Mouse (Mus musculus) v-Abl transformed pro-B cells (cell line): ENCODE measurements around the gene Mef2c.

Source experiments
- in situ Hi-C, 2 experiments: fragments of 400-800 bp; cut with MboI; formaldehyde crosslinking; loops; one replicate each; pipeline ENCODE4 v1.15.1; 2025; ENCODE audit not compliant: unreplicated experiment in 2 of 2

Mef2c gene

GRCm38 (mm10) chr13:83503919-83504318 lies at the start of gene Mef2c:
Mef2c (plus strand) TSS chr13:83504034.
- in situ Hi-C loops: no loop called here

GRCm38 (mm10) chr13:83458729-83459128 lies 45.1 kb upstream of the Mef2c start:
- in situ Hi-C loops: no loop called here

DNA sequence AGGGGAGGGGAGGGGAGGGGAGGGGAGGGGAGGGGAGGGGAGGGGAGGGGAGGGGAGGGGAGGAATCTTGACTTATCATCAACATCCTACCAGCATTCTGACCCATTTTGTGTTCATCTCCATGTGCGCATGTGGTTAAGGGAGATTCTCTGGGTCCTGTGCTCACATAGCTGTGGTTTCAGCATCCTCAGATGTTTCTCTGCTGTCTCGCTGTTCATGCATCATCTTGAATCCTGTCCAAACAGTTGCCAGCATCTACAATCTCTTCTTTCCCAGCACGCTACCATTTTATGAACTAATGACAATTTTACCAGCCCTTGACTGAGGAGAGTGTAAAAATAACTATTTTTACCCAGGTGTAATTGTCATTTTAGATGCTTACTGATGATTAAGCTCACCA lies 44.2 kb upstream of the Mef2c start:
- in situ Hi-C loops: no loop called here

- in situ Hi-C loops: no loop called here
Observed at GRCm38 (mm10) chr13:83460620-83461019, 43.2 kb upstream of the Mef2c start.

- in situ Hi-C loops: no loop called here
Observed at GRCm38 (mm10) chr13:83461556-83461955, 42.3 kb upstream of the Mef2c start.

- in situ Hi-C loops: no loop called here
Observed at GRCm38 (mm10) chr13:83466756-83467155, 37.1 kb upstream of the Mef2c start.

DNA sequence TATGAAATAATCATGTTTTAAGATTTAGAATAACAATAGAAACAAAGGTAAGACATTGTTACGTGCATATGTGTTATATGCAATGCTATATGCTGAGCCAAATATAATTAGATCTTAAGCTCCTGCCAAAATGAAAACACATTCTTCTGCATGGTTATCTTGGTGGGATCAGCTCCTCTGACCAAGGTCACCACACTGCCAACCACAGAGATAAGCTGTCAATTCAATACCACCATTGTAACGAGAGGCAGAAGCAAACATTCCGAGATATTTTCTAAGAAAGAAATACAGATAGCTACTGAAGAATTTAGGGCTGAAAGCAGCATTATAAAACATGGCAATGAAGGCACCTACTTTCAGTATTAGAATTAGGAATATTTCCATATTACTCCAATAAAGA lies 35.0 kb upstream of the Mef2c start:
- in situ Hi-C loops: no loop called here

GRCm38 (mm10) chr13:83473755-83474154 lies 30.1 kb upstream of the Mef2c start:
- in situ Hi-C loops: no loop called here

DNA sequence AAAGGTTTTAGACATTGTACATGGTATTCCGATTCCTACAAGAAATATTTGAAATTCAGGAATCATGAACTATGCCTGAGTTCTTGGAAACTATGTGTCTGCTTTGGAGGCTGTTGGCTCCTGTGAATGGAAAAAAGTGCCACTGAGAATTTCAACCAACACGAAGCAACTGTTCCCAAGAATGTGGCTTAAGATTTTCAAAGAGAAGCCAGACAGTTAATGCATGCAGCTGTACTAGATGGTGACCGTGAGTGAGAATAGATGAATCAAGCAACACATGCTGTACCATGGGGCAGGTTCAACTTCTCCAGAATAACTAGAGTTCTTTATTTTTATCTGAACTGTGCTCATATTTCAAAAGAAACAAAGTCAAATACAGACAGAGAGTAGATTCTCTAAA lies 23.4 kb upstream of the Mef2c start:
- in situ Hi-C loops: no loop called here

DNA sequence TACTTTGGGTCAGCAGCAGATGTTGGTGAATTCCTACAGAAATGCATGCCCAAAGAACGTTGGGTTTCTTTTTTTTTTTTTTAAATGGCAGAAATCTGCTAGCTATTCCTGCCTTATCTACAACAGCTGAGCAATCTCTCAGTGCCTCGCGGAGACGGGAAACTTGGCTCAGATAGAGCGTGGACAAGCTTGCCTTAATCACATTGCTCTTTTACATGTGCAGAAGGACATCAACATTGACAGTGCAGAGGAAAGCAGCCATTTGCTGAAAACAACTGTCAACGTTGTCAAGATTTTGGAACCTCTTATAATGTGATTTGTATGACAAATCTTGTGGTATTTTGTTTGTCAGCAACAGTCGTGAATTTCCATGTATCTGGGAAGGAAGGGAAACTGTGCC lies 22.5 kb upstream of the Mef2c start:
- in situ Hi-C loops: no loop called here

DNA sequence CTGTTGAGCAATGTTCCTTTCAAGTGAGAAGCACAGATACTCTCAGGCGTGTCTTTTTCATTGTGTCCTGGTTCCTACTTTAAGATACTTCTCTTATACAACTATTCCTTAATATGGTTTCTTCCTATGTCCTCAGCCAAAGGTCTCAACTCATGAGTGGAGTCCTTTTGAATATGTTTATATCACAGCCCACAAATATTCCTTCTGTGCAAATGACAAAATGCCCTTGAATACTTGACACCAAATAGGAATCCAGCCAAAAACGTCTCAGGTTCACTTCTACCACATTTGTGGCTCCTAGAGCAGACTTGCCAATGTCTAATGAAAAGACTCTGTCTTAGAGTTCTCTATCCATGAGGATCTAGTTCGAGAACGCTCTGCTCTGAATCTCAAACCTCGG lies 21.7 kb upstream of the Mef2c start:
- in situ Hi-C loops: no loop called here

DNA sequence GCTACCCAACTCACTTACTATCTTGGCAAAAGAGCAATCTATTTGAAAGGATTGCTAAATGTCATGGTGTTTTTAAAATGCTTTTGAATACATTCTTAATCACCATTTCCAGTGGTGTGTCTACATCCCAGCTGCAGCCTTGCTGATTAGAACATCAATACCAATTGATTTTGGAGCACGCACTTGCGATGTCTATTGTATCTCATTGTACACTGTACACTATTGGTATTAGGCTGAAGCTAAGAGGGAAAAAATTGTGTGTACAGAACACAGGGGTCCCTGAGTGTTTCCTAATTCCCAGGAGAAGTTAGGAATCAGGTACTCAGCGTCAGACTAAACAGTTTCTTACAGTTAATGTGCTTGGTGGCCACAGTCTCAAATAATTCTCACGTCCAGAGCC lies 19.6 kb upstream of the Mef2c start:
- in situ Hi-C loops: no loop called here

- in situ Hi-C loops: no loop called here
Observed at GRCm38 (mm10) chr13:83484721-83485369, 19.0 kb upstream of the Mef2c start.

DNA sequence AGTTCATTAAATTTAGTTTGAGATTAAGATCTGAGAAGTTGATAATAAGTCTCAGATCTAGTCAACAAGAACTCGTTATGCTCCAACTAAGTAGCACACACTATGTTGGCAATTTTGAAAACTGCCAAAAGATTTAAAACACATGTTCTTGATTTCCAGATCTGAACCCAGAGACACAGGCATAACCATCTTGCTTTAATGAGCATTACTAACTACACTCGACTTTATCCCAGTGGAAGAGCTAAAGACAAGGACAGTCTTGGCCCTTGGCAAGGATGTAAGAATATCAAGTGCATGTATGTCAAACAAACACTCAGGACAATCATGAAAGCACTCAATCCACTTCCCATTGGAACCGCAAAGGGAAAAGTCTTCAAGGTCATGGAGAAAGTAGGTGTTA lies 11.8 kb upstream of the Mef2c start:
- in situ Hi-C loops: no loop called here

- in situ Hi-C loops: no loop called here
Observed at GRCm38 (mm10) chr13:83497708-83498107, 6.1 kb upstream of the Mef2c start.

DNA sequence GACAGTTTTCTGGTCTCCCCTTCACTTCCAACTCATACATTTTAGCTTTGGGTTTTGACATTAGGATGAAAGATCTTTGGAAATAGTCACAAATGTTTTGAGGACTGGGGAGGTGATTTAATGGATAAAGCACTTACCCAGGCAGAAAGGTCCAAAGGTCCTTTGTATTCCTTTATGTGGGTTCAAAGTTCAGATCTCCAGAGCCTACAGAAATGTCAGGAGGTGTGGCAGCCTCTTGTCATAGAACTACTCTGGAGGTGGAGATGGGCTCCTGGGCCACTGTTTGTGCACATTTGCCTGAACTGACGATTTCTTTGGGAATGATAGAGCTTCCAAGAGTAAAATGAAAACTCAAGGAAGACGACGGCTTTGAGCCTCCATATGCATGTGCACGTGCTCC lies 4.3 kb upstream of the Mef2c start:
- in situ Hi-C loops: no loop called here

DNA sequence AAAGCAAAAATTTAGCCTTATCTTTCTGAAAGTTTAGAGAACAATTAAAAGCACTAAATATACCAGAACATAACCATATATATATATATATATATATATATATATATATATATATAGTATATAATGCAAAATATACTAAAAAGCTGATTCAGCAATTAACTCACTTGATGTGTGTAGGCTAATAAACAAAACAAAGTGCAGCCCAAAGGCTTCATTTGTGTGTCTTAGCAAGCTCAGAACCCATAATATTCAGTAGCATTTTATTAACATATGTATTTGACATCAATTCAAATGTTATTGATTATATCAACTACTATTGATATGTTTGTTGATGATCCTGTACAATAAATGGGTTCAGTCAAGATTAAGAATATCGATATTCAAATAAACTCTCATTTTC lies 3.9 kb downstream of the Mef2c start:
- in situ Hi-C loops: no loop called here

DNA sequence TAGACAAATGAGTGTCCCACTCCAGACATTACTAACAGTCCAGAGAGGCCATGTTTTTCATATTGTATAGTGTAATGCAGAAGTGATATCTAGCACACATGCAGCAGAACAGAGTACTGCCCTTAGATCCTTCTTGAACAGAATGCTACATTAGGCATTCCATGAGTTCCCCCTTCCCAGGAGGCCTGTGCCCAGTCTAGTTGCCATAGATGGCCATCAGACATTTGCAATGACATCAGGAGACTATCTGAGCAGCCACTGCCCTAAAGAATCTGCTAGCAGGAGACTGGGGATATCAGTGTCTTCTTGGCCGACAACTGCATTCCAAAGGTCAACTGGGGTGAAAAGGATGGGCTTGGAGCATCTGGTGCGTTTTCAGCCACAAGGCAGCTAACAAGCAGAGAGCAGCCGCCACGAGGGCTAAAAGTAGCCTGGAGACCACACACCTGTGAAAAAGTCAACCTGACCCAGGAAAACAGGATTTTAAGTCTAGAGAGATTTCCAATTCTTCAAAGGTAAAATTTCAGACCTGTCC lies 11.2 kb downstream of the Mef2c start:
- in situ Hi-C loops: no loop called here

- in situ Hi-C loops: no loop called here
Observed at GRCm38 (mm10) chr13:83517660-83518609, 14.1 kb downstream of the Mef2c start.

DNA sequence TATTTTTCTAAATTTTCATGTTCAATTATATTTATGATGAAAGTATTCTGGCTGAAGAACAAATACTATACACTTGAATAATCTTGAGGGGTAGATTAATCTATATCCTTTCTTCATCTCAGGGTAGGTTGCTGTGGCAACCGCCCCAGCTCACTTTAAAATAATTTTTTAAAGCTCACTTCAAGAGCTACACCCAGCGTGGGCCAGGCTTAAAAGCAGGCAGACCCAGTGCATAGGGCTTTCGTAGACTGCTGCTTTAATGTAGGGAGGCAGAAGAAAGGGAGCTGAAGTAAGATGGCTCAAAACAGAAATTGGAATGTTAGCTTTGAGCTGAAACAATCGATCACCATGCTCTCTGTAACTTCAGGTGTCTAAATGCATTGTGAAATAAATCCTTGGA lies 17.0 kb downstream of the Mef2c start:
- in situ Hi-C loops: loop anchor here (5.0 to 10.0 kb wide), 4 partner anchors 409 to 1576 kb away; no protein-coding TSS in a partner anchor

GRCm38 (mm10) chr13:83523232-83523969 lies 19.6 kb downstream of the Mef2c start:
- in situ Hi-C loops: loop anchor here (5.0 to 10.0 kb wide), 4 partner anchors 411 to 1579 kb away; no protein-coding TSS in a partner anchor
